Mouse (Mus musculus) naive thymus-derived CD4-positive, alpha-beta T cell, adult 5 months (primary cell): ENCODE data around the gene Sept7. TPM values are rescaled to one million over a fixed set of nuclear protein-coding genes. Genes with fewer than 3 reads are reported as not detected.

ENCODE experiments used
- polyA plus RNA-seq: library from polyadenylated mRNA; unstranded; fragments of 100-300 nt; shearing (Covaris generic); gene quantifications from one replicate; pipeline ENCODE4 v1.2.1, GENCODE M21; 2017

Sept7 gene
- 253 TPM for polyA plus RNA-seq

GRCm38 (mm10) chr9:25252283-25252726, at the start of gene Sept7:
Gene Sept7, plus strand, starts transcription at chr9:25252439.

Other genes starting within 250 kb of the Sept7 start
- not detected for gene Gm10181, start 163.0 kb upstream of the Sept7 start, polyA plus RNA-seq
- gene Herpud2, start 100.6 kb upstream of the Sept7 start, polyA plus RNA-seq = 122 TPM
- 1.1 TPM for gene Eepd1, start 229.1 kb downstream of the Sept7 start, polyA plus RNA-seq